Mouse (Mus musculus): Measurements from ENCODE around the gene Rnf220. TPM values are rescaled to one million over a fixed set of nuclear protein-coding genes. Genes with fewer than 3 reads are reported as not detected.
A peak's percentile ranks its signal among the peaks of the same experiment; 100 is the strongest.

Gene Rnf220
- polyA plus RNA-seq, 1 experiment = 73.9 TPM

GRCm38 (mm10) chr4:117291696-117292095 is 205.2 kb downstream of the Rnf220 start:
- H3K27ac ChIP-seq (ENCODE audit: insufficient read depth, low read depth, low read length) = no peak overlapping the region
- peaks cover 2% of the 10 kb centered on the region; the same call in 1 of the 2 replicates for H3K4me1 ChIP-seq (ENCODE audit: control insufficient read depth, insufficient read depth, insufficient read length, low read length)
- no peak for TF ChIP-seq POLR2A (IDR thresholded peaks at IDR 0.05; ENCODE audit: low read depth, low read length)
- no peak for TF ChIP-seq CTCF (IDR thresholded peaks at IDR 0.05; ENCODE audit: extremely low read depth, insufficient read length, insufficient replicate concordance, low read depth, low read length)
- peaks cover 2% of the 10 kb centered on the region for H3K27me3 ChIP-seq (ENCODE audit: control insufficient read depth, insufficient read depth, low read length)
- WGBS = 76% methylated on average over 2 of the region's 2 CpGs
- H3K36me3 ChIP-seq (ENCODE audit: control insufficient read depth, insufficient read depth, low read length) = peaks cover 5% of the 10 kb centered on the region; the same call in 1 of the 2 replicates
- no peak overlapping the region for H3K4me3 ChIP-seq (ENCODE audit: low read depth, low read length)

- WGBS = under 1% methylated on average over 78 of the region's 80 CpGs
- Histone ChIP-seq H3K36me3 (ENCODE audit: control insufficient read depth, insufficient read depth, low read length) (peaks cover 22% of the 10 kb centered on the region), H3K4me1 (ENCODE audit: control insufficient read depth, insufficient read depth, insufficient read length, low read length) (peaks cover 2% of the 10 kb centered on the region; the same call in 1 of the 2 replicates), H3K27ac (ENCODE audit: insufficient read depth, low read depth, low read length) (peak overlapping the region; percentile 12; the same call in 1 of the 2 replicates), H3K4me3 (ENCODE audit: low read depth, low read length) (peak overlapping the region; percentile 82), H3K27me3 (ENCODE audit: control insufficient read depth, insufficient read depth, low read length) (no peaks in the 10 kb centered on the region)
- peak; percentile 9 for TF ChIP-seq POLR2A (IDR thresholded peaks at IDR 0.05; ENCODE audit: low read depth, low read length)
- TF ChIP-seq CTCF (IDR thresholded peaks at IDR 0.05; ENCODE audit: extremely low read depth, insufficient read length, insufficient replicate concordance, low read depth, low read length) = no peak
Observed at GRCm38 (mm10) chr4:117288927-117289801, 207.7 kb downstream of the Rnf220 start.

GRCm38 (mm10) chr4:117288277-117288926 is 208.4 kb downstream of the Rnf220 start:
- Histone ChIP-seq H3K4me3 (ENCODE audit: low read depth, low read length) (peak overlapping the region; percentile 82), H3K36me3 (ENCODE audit: control insufficient read depth, insufficient read depth, low read length) (peaks cover 24% of the 10 kb centered on the region), H3K4me1 (ENCODE audit: control insufficient read depth, insufficient read depth, insufficient read length, low read length) (peaks cover 2% of the 10 kb centered on the region; the same call in 1 of the 2 replicates), H3K27me3 (ENCODE audit: control insufficient read depth, insufficient read depth, low read length) (no peaks in the 10 kb centered on the region), H3K27ac (ENCODE audit: insufficient read depth, low read depth, low read length) (peak overlapping the region; percentile 20; the same call in 1 of the 2 replicates)
- WGBS = 30% methylated on average over 25 of the region's 25 CpGs
- TF ChIP-seq POLR2A (IDR thresholded peaks at IDR 0.05; ENCODE audit: low read depth, low read length) = no peak
- TF ChIP-seq CTCF (IDR thresholded peaks at IDR 0.05; ENCODE audit: extremely low read depth, insufficient read length, insufficient replicate concordance, low read depth, low read length) = no peak

DNA sequence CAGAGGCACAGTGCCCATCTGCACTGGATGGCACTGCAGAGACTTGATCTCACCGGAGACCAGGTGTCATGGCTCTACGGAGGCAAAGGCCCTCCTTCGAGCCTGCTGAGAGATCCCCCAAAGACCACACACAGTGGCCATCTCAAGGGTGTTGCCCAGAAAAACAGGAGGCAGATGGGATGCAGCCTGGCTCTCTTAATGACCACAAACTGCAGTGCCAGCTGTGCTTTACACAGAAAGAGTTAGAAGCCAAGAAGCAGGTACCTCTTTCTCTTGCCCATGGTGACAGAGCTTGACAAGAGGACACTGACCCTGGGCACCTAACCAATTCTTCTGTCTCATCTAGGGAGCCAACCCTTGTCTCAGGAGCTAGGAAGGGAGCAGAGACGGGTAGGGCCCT is 212.5 kb downstream of the Rnf220 start:
- Histone ChIP-seq H3K27me3 (ENCODE audit: control insufficient read depth, insufficient read depth, low read length) (no peaks in the 10 kb centered on the region), H3K27ac (ENCODE audit: insufficient read depth, low read depth, low read length) (no peak overlapping the region), H3K4me1 (ENCODE audit: control insufficient read depth, insufficient read depth, insufficient read length, low read length) (peaks cover 2% of the 10 kb centered on the region; the same call in 1 of the 2 replicates), H3K36me3 (ENCODE audit: control insufficient read depth, insufficient read depth, low read length) (peaks cover 47% of the 10 kb centered on the region), H3K4me3 (ENCODE audit: low read depth, low read length) (no peak overlapping the region)
- WGBS = 83% methylated on average over 4 of the region's 4 CpGs
- TF ChIP-seq CTCF (IDR thresholded peaks at IDR 0.05; ENCODE audit: extremely low read depth, insufficient read length, insufficient replicate concordance, low read depth, low read length) (no peak), POLR2A (IDR thresholded peaks at IDR 0.05; ENCODE audit: low read depth, low read length) (no peak)

DNA sequence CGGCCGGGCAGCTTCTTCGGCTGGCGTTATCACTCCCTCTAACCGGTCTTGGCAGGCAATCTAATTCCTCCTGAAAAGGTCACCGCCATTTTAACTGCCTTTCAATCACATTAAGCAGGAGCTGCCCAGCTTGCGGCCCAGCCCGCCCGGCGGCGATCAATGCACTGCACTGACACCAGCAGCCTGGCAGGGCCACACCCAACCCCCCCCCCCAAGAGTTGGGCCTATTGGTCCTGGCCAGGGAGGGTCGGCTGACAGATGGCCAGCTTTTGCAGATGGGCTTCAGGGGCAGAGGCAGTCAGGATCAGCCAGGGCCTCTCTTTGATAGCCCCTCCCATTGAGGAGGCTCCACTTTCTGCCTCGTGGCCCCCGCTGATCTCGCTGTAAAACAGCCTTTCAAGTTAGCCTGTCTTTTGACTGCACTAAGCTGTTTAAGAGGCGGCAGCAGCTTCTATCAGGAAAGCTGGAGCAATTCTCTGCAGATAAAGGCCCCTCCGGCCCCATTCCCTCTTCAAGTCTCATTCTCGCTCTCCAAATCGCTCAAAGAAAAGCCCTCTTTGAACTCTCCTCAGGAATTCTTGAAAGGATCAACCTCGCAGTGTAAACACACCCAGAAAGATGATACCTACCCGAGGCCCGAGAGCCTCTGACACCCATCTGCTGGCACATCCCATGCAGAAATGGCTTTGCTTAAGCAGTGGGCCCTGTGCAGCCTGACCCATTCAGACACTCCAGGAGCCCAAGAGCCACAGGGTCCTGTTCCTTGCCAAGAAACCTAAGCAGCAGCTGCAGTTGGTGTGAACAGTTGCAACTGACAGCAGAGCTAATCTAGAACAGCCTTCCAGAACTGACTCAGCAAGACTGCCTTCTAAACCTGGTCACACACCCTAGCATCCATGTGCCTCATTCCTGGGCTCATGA is 213.3 kb downstream of the Rnf220 start:
- TF ChIP-seq CTCF (IDR thresholded peaks at IDR 0.05; ENCODE audit: extremely low read depth, insufficient read length, insufficient replicate concordance, low read depth, low read length) (no peak), POLR2A (IDR thresholded peaks at IDR 0.05; ENCODE audit: low read depth, low read length) (no peak)
- no peak overlapping the region for H3K27ac ChIP-seq (ENCODE audit: insufficient read depth, low read depth, low read length)
- H3K4me1 ChIP-seq (ENCODE audit: control insufficient read depth, insufficient read depth, insufficient read length, low read length) = peaks cover 2% of the 10 kb centered on the region; the same call in 1 of the 2 replicates
- H3K4me3 ChIP-seq (ENCODE audit: low read depth, low read length) = no peak overlapping the region
- WGBS = 76% methylated on average over 22 of the region's 22 CpGs
- peaks cover 53% of the 10 kb centered on the region for H3K36me3 ChIP-seq (ENCODE audit: control insufficient read depth, insufficient read depth, low read length)
- no peaks in the 10 kb centered on the region for H3K27me3 ChIP-seq (ENCODE audit: control insufficient read depth, insufficient read depth, low read length)

DNA sequence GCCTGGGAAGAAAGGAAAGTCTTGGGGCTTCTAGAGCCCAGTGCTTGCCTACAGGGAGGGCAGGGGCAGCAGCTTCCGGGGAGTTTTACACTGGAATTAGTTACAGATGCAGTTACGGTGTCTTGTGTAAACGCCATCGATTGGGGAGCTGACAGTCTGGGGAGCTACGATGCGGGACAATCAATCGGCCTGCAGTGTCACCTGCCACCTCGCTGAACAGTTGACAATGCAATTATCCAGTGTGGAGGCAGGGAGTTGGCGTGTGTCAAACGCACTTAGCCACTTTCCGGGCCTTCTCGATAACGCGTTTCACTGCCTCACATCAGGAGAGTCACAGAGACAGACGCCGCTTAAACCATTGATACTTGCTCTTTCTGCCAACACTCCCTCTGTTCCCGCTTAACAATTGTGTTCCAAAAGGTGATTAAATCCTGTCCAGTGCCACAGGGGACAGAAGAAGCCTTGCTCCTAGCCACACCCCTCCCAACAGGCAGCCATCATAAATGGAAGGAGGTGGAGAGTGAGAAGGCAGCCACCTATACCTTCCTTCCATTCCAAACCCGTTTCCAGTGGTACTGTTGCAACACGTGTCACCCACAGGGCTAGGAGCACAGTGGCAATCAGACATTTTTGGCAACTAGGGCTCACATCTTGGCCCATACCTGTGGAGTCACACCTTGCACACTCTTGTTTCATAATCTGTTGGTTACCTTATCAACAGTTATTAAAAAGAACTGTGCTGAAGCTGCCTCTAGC is 215.6 kb downstream of the Rnf220 start:
- peaks cover 64% of the 10 kb centered on the region for H3K36me3 ChIP-seq (ENCODE audit: control insufficient read depth, insufficient read depth, low read length)
- 74% methylated on average over 19 of the region's 19 CpGs for WGBS

More for the DNA sequence above, 215.6 kb downstream of the Rnf220 start:
- Histone ChIP-seq H3K27ac (ENCODE audit: insufficient read depth, low read depth, low read length) (no peak overlapping the region), H3K27me3 (ENCODE audit: control insufficient read depth, insufficient read depth, low read length) (no peaks in the 10 kb centered on the region), H3K4me3 (ENCODE audit: low read depth, low read length) (no peak overlapping the region), H3K4me1 (ENCODE audit: control insufficient read depth, insufficient read depth, insufficient read length, low read length) (no peaks in the 10 kb centered on the region)
- no peak for TF ChIP-seq POLR2A (IDR thresholded peaks at IDR 0.05; ENCODE audit: low read depth, low read length)
- no peak for TF ChIP-seq CTCF (IDR thresholded peaks at IDR 0.05; ENCODE audit: extremely low read depth, insufficient read length, insufficient replicate concordance, low read depth, low read length)

All from small intestine, adult 2 months (tissue).